Mouse (Mus musculus) layer of hippocampus, adult 2 months (tissue): Measurements from ENCODE around the gene Gapdhs. TPM values are rescaled to one million over a fixed set of nuclear protein-coding genes. Genes with fewer than 3 reads are reported as not detected.
"Not testable (repeated sequence)": the region's sequence is repeated elsewhere in the genome, so short reads cannot be mapped to it uniquely, and the experiment has no call there.

Source experiments
- DNase-seq, 2 experiments: peaks; one replicate each; pipeline ENCODE4 v3.0.0; 2022; ENCODE audit warnings: low spot score in 2 of 2
- H3K27ac ChIP-seq: fragments of 200-600 bp; 2 replicates; pipeline ENCODE4 v1.8.1; 2022
- H3K4me3 ChIP-seq: fragments of 200-600 bp; 2 replicates; pipeline ENCODE4 v1.8.1; 2022; ENCODE audit warnings: mild to moderate bottlenecking
- CTCF ChIP-seq: fragments of 200-600 bp; conservative IDR thresholded peaks from 2 replicates; pipeline ENCODE4 v1.8.1; 2022; ENCODE audit warnings: antibody characterized with exemption, mild to moderate bottlenecking, moderate library complexity
- total RNA-seq, 2 experiments: library from RNA; stranded (reverse); gene quantifications; 2 replicates each; pipeline ENCODE4 v1.2.3; 2021

Gapdhs gene
- total RNA-seq, 2 experiments from 2014 or later, result not detected

DNA sequence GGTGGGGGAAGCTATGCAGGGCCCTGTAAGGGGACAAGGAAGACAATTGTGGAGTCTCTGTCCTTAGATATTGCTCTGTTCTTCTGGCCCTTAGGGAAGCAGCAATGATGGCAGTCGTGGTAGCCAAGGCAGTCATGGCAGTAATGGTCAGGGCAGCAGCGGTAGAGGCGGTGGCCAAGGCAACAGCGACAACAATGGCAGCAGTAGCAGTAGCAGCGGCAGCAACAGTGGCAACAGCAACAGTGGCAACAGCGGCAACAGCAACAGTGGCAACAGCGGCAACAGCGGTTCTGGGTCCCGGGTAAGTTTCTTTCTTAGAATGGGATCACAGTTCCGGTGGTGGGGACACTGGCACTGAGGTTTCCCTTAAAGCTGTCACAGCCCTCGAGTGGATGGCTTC lies 21.7 kb upstream of the Gapdhs start:
- no peak for DNase-seq
- no peak overlapping the region for H3K4me3 ChIP-seq
- no peak for TF ChIP-seq CTCF
- H3K27ac ChIP-seq, result no peak overlapping the region

DNA sequence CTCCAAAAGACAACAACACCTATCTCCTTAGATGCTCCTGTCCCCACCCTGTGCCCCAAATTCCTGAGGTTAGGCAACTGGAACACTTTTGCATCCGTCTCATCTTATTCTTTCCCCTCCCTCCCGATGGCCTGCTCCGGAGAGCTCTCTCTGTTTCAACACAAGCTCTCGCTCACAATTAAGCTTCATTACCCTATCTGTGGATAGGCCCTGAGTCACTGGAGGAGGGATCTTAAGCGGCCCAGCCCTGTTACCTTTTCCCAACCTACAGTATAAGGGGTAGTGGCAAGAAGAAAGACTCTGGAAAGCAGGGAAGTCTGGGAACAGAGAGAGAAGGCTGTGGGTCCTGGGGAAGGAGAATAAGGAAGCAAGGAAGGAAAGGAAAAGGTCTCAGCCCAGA lies 20.0 kb upstream of the Gapdhs start, which contains the start of gene Dmkn:
Gene Dmkn, plus strand, starts transcription at position 301 of the 400 bp plus-strand sequence.
- no peak for TF ChIP-seq CTCF
- DNase-seq, result no peak
- H3K27ac ChIP-seq, result no peak within 1 kb of the TSS

DNA sequence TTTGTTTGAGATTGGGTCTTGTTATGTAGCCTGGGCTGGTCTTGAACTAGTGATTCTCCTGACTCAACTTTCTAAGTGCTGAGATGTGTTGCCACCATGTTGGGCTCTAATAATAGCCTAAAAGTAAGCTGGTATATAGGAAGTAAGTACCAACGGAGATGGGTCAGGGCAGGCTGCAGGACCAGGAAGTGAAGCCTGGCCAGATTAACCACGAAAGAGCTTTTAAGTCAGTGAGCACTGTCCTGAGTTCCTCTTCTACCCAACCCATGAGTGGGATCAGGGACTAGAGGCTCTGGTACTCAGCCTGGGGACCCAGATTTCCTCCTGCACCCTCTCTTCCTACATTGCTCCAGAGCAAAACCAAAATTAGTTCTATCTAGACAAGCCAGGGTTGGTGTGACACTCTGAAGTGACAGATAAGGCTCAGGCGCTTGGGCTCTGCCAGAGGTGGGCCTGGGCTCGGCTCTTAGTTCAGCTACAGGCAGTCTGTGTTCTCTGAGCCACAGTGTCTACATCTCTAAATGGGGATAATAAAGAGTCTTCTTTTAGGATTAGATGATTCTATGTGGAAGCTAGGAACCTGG lies 18.4 kb upstream of the Gapdhs start:
- DNase-seq, result no peak
- Histone ChIP-seq H3K4me3 (no peak overlapping the region), H3K27ac (no peak overlapping the region)
- no peak for TF ChIP-seq CTCF

More for the DNA sequence above, 20.0 kb upstream of the Gapdhs start, which contains the start of gene Dmkn:
- no peak within 1 kb of the TSS for H3K4me3 ChIP-seq

DNA sequence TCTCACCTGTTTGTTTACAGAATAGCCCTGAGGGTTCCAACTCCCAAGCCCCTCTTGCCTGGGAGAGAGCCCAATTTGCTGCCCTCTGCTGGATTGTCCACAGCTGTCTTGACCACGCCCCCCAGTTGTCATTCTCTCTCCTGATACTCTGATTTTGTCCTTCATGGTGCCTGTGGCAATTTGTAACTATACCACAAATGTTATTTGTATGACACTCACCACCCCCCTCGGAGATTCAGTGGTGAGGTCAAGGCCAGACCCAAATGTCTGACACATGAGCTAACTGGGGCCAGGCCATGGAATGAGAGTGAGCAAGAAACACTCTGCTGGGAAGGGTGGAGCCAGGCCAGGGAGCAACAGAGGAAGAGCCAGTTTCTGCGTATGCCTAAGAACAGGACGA lies 15.4 kb upstream of the Gapdhs start:
- DNase-seq, result no peak
- H3K27ac ChIP-seq, result no peak overlapping the region
- H3K4me3 ChIP-seq, result no peak overlapping the region
- TF ChIP-seq CTCF, result peak; percentile 57

DNA sequence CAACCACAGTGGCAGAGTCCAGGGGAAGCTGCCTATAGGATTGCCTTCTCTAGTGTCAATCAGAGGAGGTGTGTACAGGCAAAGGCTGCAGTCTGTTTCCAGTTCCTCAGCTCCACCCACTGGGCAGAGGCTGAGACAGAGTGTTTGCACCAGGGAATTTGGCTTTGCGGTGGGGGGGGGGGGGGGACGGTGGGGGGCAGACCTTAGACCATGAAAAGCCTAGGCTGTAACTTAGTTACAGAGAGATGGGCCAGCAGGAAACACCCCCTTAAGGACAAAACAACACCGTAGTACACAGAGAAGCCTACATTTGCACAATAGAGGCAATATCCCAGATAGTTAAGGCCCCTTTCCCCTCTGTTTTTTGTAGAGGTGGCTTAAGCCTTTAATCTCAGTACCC lies 13.5 kb upstream of the Gapdhs start:
- H3K27ac ChIP-seq, result no peak overlapping the region
- TF ChIP-seq CTCF, result no peak
- DNase-seq, result no peak
- no peak overlapping the region for H3K4me3 ChIP-seq

DNA sequence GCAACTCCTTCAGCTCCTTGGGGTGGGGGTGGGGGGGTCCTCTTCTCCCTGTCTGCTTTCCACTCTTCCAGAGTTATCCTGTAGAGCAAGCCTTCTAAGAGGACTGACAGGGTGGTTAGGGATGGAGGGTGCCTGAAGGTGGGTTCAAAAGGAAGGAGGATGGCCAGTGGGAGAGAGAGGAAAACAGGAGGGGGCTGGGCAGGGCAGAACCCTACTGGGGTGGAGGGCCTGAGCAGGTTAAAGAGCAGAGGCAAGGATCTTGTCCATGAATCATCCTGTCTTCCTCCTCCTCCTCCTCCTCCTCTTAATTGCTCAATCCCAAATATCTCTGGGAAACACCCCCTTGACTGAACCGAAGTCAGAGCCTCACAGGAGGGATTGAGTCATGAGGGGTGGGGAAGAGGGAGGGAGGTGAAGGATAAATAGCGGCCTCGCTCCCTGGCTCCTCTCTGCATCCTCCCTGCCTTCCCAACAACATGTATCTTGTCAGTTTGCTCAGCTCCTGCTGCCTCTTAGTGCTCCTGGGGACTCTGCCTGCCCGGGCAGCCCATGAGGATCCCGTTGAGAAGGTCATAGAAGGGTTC lies 7.7 kb upstream of the Gapdhs start, which contains the start of gene Sbsn:
Gene Sbsn, plus strand, starts transcription at position 386 of the 584 bp plus-strand sequence.
- no peak for DNase-seq
- no peak within 1 kb of the TSS for H3K27ac ChIP-seq
- no peak within 1 kb of the TSS for H3K4me3 ChIP-seq
- no peak for TF ChIP-seq CTCF

DNA sequence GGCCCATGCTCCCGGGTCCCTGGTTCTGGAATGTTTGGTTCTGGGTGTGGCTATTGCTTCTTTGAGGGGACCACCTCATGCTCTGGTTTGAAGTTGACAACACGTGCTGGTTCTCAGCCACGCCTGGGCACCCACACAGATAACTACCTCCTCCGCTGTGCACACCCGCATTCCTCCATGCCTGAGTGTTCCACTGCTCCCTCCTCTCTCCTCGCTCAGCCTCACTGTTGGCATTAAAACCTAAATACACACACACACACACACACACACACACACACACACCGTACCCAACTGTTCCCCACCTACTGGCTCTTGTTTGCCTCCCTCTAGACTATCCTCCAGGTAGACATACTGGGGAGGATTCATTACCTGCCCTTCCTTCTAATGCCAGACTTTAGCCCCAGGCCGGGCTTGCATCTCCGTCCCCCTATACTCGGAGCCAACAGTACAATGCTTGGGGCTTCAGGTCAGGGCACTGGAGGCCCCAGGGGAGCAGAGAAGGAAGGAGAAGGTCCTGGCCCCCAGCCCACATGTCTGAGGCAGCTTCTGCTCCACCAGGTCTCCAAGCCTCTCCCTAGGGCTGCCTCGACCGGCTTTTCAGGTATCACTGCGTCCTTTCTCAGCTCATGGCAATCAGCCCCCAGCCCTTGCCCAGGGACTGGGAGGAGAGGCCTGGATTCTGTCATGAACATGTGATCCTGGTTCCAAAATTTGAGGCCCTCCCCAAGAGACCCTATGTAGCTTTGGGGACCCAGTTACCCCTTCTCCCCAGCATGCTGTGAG lies 6.5 kb upstream of the Gapdhs start:
- Histone ChIP-seq H3K27ac (no peak overlapping the region), H3K4me3 (no peak overlapping the region)
- no peak for TF ChIP-seq CTCF
- DNase-seq, result no peak

DNA sequence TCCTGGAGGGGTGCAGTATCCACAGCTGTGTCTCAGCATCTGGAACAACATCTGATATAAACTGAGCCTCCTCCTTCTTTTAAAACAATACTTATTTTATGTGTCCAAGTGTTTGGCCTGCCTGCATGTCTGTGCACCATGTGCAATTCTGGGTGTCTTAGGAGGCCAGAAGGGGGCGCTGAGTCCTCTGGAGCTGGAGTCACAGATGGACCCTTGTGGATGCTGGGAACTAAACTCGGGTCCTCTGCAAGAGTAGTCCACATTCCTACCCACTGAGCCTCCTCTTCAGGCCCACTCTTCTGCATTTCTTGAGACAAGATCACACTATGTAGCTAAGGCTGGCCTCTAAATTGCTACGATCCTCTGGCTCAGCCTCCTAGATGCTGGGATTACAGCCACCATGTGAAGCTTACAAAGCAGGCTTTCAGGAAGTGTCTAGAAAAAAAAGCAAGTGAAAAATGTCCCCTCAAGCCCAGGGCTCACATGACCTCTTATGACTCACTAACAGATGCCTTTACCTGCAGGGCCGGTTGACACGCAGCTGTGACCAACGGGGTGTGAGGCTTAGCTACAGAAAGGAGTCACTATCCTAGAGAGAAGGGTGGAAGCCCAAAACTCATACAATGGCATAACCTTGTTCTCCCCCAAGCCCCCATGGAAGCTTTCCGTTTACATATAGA lies 4.2 kb upstream of the Gapdhs start:
- H3K4me3 ChIP-seq, result no peak overlapping the region
- no peak for DNase-seq
- peak; percentile 31 for TF ChIP-seq CTCF
- no peak overlapping the region for H3K27ac ChIP-seq

DNA sequence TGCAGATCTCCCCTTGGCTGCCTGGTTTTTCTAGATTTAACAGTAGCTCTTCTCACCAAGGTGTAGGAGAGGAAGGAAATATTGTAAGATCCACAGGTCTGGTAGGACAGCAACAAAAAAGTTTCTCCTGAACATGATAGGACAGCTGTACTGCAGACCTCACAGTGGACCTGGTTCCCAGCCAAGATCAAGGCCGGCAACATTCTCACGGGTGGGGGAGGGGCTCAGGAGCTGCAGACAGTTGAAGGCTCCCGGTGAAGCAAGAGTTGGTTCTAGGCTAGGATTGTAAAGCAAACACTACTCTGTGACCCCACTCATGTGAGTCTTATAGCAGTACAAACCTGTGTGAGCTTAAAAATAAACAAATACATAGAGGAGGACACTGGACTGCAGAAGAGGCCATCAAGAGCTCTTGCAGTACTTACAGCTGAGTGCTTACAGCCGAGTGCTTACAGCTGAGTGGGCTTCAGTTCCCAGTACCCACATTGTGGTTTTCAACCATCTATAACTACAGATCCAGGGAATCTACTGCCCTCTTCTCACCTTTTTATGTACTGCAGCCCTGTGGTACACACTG lies 629 bp upstream of the Gapdhs start:
- H3K4me3 ChIP-seq, result no peak overlapping the region
- DNase-seq, result no peak
- peak; percentile 35 for TF ChIP-seq CTCF
- no peak overlapping the region for H3K27ac ChIP-seq

DNA sequence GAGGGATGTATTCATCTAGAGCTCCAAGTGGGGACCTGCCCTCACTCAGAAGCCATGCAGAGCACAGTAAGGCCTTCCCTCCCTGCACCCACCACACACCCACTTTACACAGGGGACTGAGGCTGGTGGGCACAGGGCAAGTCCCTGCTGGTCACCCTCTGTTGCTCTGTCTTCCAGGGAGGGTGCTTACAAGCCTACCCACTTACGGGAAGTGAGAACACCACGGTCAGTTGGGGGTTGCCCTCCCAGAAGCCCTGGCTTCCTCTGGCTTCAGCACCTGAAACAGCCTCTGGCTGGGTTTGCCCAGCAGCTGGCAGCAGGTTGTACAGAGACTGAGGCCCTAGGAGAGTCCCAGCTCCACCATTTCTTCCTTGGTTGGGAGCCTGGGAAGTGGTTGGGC lies 911 bp downstream of the Gapdhs start:
- not testable (repeated sequence) for H3K27ac ChIP-seq, H3K4me3 ChIP-seq, DNase-seq

DNA sequence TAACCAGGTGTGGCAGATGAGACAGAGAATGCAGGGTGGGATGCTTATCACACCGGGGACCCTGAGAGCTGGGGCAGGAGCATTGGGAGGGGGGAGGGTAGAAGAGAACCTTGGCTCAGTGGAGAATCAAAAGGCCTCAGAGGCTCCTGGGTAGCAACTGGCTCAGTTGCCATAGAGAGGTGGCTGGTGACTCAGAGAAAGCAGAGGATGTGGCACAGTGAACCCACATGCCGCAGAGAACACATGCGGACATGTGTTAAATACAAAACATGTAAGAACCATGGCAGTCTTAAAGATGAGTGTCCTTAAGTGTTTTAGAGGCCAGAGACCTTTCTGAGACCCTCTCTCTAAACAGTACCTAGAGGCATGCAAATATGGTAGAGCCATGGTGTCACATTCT lies 7.3 kb downstream of the Gapdhs start:
- H3K27ac ChIP-seq, result no peak overlapping the region
- no peak for TF ChIP-seq CTCF
- no peak for DNase-seq
- H3K4me3 ChIP-seq, result no peak overlapping the region

DNA sequence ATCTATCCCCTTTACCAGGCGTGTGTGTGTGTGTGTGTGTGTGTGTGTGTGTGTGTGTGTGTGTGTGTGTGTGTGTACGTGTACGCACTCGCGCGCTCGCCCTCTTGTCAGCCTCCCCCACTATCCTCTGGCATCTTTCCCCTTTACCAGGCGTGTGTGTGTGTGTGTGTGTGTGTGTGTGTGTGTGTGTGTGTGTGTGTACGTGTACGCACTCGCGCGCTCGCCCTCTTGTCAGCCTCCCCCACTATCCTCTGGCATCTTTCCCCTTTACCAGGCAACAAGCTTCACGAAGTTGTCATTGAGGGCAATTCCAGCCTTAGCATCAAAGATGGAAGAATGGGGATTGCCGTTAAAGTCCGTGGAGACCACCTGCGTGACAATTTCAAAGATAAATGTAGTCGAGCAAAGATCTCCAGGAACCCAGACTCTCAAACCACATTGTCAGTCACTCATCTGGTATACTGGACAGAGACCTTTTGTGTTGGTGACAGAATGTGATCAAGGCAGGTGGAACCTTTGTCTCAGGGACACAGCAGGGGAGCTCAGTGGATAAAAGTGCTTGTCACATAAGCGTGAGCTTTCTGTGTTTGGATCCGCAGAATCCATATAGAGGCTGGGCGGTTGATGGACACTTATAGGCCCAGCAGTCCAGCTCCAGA lies 13.3 kb downstream of the Gapdhs start:
- not testable (repeated sequence) for DNase-seq
- peak overlapping the region; percentile 92; the same call in 1 of the 2 replicates for H3K27ac ChIP-seq
- H3K4me3 ChIP-seq, result peak overlapping the region; percentile 87
